Mouse (Mus musculus) liver, postnatal 0 days (tissue): ENCODE data around the gene Ccdc85c.

ENCODE experiments used
- CTCF ChIP-seq: sonication (generic); IDR thresholded peaks from 2 replicates; pipeline ENCODE4 v1.5.1; 2016; ENCODE audit warnings: antibody characterized with exemption, low read depth
- EP300 ChIP-seq: IDR thresholded peaks from 2 replicates; pipeline ENCODE4 v1.6.1; 2016; ENCODE audit warnings: antibody characterized with exemption, low read depth, mild to moderate bottlenecking

DNA sequence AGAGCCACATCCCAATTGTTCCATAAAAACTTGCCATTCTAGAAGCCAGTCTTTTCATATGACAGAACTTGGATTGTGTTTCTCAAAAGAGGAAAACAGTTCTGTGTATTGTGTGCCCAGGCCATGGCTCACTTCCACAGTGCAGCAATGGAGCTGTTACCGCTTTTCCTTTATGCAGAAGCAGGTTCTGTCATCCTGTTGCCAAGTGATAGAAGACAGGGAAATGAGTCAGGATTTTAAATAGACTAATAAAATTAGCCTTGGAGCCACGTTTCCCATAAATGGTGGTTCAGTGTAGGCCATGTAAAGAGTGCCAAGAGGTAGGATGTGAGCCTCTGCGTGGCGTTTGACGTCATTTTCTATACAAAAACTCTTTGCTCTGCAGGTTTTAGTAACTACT lies 81.3 kb downstream of the Ccdc85c start:
- no peak for TF ChIP-seq CTCF
- TF ChIP-seq EP300 = no peak
